Mouse (Mus musculus): ENCODE data around the gene Larp4b.

GRCm38 (mm10) chr13:9162888-9163287 lies 69.2 kb downstream of the Larp4b start:
- no peak for TF ChIP-seq CTCF (IDR thresholded peaks at IDR 0.05)
- TF ChIP-seq POLR2A (IDR thresholded peaks at IDR 0.05; ENCODE audit: insufficient read depth, low read depth, low read length): no peak
